Mouse (Mus musculus): ENCODE measurements around the gene Neurl3. TPM values are rescaled to one million over a fixed set of nuclear protein-coding genes. Genes with fewer than 3 reads are reported as not detected.
A peak's percentile ranks its signal among the peaks of the same experiment; 100 is the strongest.

Gene Neurl3
- polyA plus RNA-seq, 1 experiment from 2014 or later = 0.33 TPM

DNA sequence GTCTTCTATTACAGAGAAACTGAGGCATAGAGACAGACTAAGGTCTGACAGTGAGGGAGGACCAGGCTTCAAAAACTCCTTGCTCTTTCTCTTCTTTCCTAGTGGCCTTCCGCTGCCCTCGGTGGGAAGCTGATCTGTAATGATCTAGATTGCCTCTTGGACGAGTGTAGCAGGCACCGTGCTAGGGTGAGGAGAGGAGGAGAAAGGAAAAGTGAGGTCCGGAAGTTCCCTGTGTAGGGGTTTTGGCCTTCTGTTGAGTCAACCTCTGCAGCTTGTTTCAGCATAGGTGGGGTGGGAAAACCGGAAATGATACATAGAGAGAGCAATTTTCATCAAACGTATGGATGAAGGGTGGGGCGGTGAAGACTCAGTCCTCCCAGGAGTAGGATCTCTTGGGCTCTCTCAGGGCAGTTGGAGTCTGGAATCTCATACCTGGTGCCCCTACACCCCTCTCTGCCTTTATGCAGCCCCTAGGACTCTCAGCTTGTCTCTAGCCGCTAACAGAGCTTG lies 34.5 kb upstream of the Neurl3 start:
- no peak overlapping the region for H3K27ac ChIP-seq (ENCODE audit: low read depth, low read length)
- ATAC-seq (ENCODE audit: low FRiP score) (no peak), DNase-seq (ENCODE audit: low spot score, missing footprints) (no peak)
- H3K36me3 ChIP-seq (ENCODE audit: control insufficient read depth, insufficient read depth, low read length) = no peaks in the 10 kb centered on the region
- no peaks in the 10 kb centered on the region for H3K9me3 ChIP-seq (ENCODE audit: control insufficient read depth, low read length)
- peaks cover 8% of the 10 kb centered on the region for H3K4me1 ChIP-seq (ENCODE audit: control insufficient read depth, insufficient read depth, low read length)
- no peak overlapping the region for H3K9ac ChIP-seq (ENCODE audit: low read length)
- peaks cover 13% of the 10 kb centered on the region; the same call in 1 of the 2 replicates for H3K27me3 ChIP-seq (ENCODE audit: control insufficient read depth, insufficient read depth, low read length)
- H3K4me3 ChIP-seq (ENCODE audit: low read depth, low read length) = no peak overlapping the region
- no peak overlapping the region for H3K4me2 ChIP-seq
- 61% methylated on average over 9 of the region's 9 CpGs for WGBS

GRCm38 (mm10) chr1:36308451-36308901 lies 34.0 kb upstream of the Neurl3 start:
- H3K27ac ChIP-seq (ENCODE audit: low read depth, low read length) = no peak overlapping the region
- peaks cover 8% of the 10 kb centered on the region for H3K4me1 ChIP-seq (ENCODE audit: control insufficient read depth, insufficient read depth, low read length)
- no peaks in the 10 kb centered on the region for H3K9me3 ChIP-seq (ENCODE audit: control insufficient read depth, low read length)
- H3K27me3 ChIP-seq (ENCODE audit: control insufficient read depth, insufficient read depth, low read length) = peaks cover 13% of the 10 kb centered on the region; the same call in 1 of the 2 replicates
- peak overlapping the region; percentile 54 for H3K4me3 ChIP-seq (ENCODE audit: low read depth, low read length)
- peak overlapping the region; percentile 60; the same call in 1 of the 2 replicates for H3K9ac ChIP-seq (ENCODE audit: low read length)
- DNase-seq (ENCODE audit: low spot score, missing footprints) (peak; percentile 88), ATAC-seq (ENCODE audit: low FRiP score) (no peak)
- H3K4me2 ChIP-seq = peak overlapping the region; percentile 97
- 5% methylated on average over 12 of the region's 12 CpGs for WGBS
- H3K36me3 ChIP-seq (ENCODE audit: control insufficient read depth, insufficient read depth, low read length) = no peaks in the 10 kb centered on the region

- peak; percentile 99 for DNase-seq (ENCODE audit: low spot score, missing footprints)
- Histone ChIP-seq H3K4me1 (ENCODE audit: control insufficient read depth, insufficient read depth, low read length) (peaks cover 13% of the 10 kb centered on the region), H3K27ac (ENCODE audit: low read depth, low read length) (no peak within 1 kb of the TSS), H3K9ac (ENCODE audit: low read length) (peak within 1 kb of the TSS; percentile 60), H3K36me3 (ENCODE audit: control insufficient read depth, insufficient read depth, low read length) (no peaks in the 10 kb centered on the region), H3K4me2 (peak within 1 kb of the TSS; percentile 97), H3K27me3 (ENCODE audit: control insufficient read depth, insufficient read depth, low read length) (peaks cover 18% of the 10 kb centered on the region; the same call in 1 of the 2 replicates), H3K4me3 (ENCODE audit: low read depth, low read length) (peak within 1 kb of the TSS; percentile 54), H3K9me3 (ENCODE audit: control insufficient read depth, low read length) (no peaks in the 10 kb centered on the region)
- peak; percentile 94 for ATAC-seq (ENCODE audit: low FRiP score)
- under 1% methylated on average over 65 of the region's 65 CpGs for WGBS
Observed at GRCm38 (mm10) chr1:36307495-36308280, 33.2 kb upstream of the Neurl3 start, which contains the start of gene Arid5a. Arid5a (plus strand) TSS chr1:36307733.

DNA sequence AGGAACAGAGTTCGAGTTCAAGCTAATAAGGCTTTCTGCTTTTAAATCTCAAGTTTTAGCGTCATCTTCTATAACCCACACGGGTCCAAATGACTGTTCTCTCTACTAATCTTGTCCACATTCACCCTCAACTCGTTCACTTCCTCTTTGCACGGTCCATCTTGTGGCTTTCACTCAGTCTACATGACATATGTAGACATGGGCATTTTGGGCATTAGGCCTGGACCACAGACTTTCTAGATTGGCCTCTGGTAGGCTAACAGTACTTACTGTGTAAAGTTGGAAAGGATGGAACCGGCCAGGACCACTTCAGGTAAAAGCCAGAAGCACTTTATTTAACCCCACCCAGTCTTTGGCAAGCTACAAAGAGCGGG lies 32.6 kb upstream of the Neurl3 start:
- H3K4me1 ChIP-seq (ENCODE audit: control insufficient read depth, insufficient read depth, low read length) = peaks cover 13% of the 10 kb centered on the region
- WGBS = 70% methylated on average over 7 of the region's 7 CpGs
- no peak for DNase-seq (ENCODE audit: low spot score, missing footprints)
- no peak overlapping the region for H3K4me2 ChIP-seq
- no peak overlapping the region for H3K9ac ChIP-seq (ENCODE audit: low read length)
- no peak overlapping the region for H3K4me3 ChIP-seq (ENCODE audit: low read depth, low read length)
- peak; percentile 34 for ATAC-seq (ENCODE audit: low FRiP score)
- H3K9me3 ChIP-seq (ENCODE audit: control insufficient read depth, low read length) = no peaks in the 10 kb centered on the region
- H3K36me3 ChIP-seq (ENCODE audit: control insufficient read depth, insufficient read depth, low read length) = no peaks in the 10 kb centered on the region
- H3K27me3 ChIP-seq (ENCODE audit: control insufficient read depth, insufficient read depth, low read length) = peaks cover 18% of the 10 kb centered on the region; the same call in 1 of the 2 replicates
- no peak overlapping the region for H3K27ac ChIP-seq (ENCODE audit: low read depth, low read length)

- peaks cover 18% of the 10 kb centered on the region; the same call in 1 of the 2 replicates for H3K27me3 ChIP-seq (ENCODE audit: control insufficient read depth, insufficient read depth, low read length)
- no peaks in the 10 kb centered on the region for H3K36me3 ChIP-seq (ENCODE audit: control insufficient read depth, insufficient read depth, low read length)
- DNase-seq (ENCODE audit: low spot score, missing footprints) (peak; percentile 80), ATAC-seq (ENCODE audit: low FRiP score) (no peak)
- WGBS = 77% methylated on average over 6 of the region's 6 CpGs
- peaks cover 13% of the 10 kb centered on the region for H3K4me1 ChIP-seq (ENCODE audit: control insufficient read depth, insufficient read depth, low read length)
- no peak overlapping the region for H3K27ac ChIP-seq (ENCODE audit: low read depth, low read length)
- H3K9me3 ChIP-seq (ENCODE audit: control insufficient read depth, low read length) = no peaks in the 10 kb centered on the region
- no peak overlapping the region for H3K4me2 ChIP-seq
- H3K4me3 ChIP-seq (ENCODE audit: low read depth, low read length) = no peak overlapping the region
- H3K9ac ChIP-seq (ENCODE audit: low read length) = no peak overlapping the region
Observed at GRCm38 (mm10) chr1:36306120-36306519, 31.6 kb upstream of the Neurl3 start.

- Histone ChIP-seq H3K9ac (ENCODE audit: low read length) (no peak overlapping the region), H3K4me2 (no peak overlapping the region), H3K27me3 (ENCODE audit: control insufficient read depth, insufficient read depth, low read length) (peaks cover 18% of the 10 kb centered on the region; the same call in 1 of the 2 replicates), H3K27ac (ENCODE audit: low read depth, low read length) (no peak overlapping the region), H3K4me3 (ENCODE audit: low read depth, low read length) (no peak overlapping the region), H3K9me3 (ENCODE audit: control insufficient read depth, low read length) (no peaks in the 10 kb centered on the region), H3K4me1 (ENCODE audit: control insufficient read depth, insufficient read depth, low read length) (peaks cover 13% of the 10 kb centered on the region), H3K36me3 (ENCODE audit: control insufficient read depth, insufficient read depth, low read length) (no peaks in the 10 kb centered on the region)
- no peak for ATAC-seq (ENCODE audit: low FRiP score)
- 75% methylated on average over 7 of the region's 7 CpGs for WGBS
- peak; percentile 53 for DNase-seq (ENCODE audit: low spot score, missing footprints)
Observed at GRCm38 (mm10) chr1:36304764-36305163, 30.3 kb upstream of the Neurl3 start.

DNA sequence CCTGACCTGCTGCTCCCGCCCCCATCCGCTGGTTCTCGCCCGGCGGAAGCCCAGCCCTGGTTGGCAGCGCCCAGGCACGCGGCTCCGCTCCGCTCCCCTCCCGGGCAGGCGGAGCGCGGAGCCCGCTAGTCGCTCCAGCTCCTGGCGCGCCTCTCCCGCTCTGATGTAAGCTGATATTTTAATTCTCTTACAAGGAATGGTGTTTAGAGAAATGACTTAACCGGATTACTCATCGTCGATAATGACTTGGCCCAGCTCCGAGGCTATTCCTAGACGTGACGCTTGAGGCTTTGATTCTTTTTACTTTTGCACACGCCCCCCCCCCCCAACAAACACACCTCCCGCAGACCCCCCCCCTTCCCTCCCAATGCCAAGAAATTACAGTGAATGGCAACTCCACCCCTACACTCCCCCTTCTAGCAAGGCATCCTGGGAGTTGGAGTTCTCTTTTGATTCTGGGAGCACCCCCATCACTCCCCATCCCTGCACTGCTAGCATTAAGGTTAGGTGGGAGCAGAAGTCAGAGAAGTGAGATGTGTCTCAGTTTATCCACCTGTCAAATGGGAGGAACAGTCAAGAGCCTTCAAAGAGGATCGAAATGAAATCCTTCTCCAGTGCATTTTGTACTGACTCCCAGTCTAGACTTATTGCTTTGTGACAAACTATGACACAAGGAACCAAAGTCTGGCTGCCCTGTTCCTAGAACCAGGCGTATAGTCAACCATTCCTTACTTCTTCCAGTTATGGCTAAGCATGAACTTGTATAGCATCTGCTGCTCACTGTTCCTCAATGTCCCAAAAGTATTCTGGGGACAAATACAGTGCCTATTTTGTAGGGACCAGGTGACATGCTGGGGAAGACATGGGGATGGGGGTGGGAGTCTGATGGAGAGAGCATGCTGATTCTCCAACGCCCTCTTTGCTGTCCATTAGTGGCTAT lies 29.2 kb upstream of the Neurl3 start:
- Histone ChIP-seq H3K4me2 (peak overlapping the region; percentile 54), H3K27ac (ENCODE audit: low read depth, low read length) (no peak overlapping the region), H3K9ac (ENCODE audit: low read length) (peak overlapping the region; percentile 24; the same call in 1 of the 2 replicates), H3K36me3 (ENCODE audit: control insufficient read depth, insufficient read depth, low read length) (no peaks in the 10 kb centered on the region), H3K9me3 (ENCODE audit: control insufficient read depth, low read length) (no peaks in the 10 kb centered on the region), H3K4me3 (ENCODE audit: low read depth, low read length) (peak overlapping the region; percentile 28), H3K4me1 (ENCODE audit: control insufficient read depth, insufficient read depth, low read length) (peaks cover 10% of the 10 kb centered on the region), H3K27me3 (ENCODE audit: control insufficient read depth, insufficient read depth, low read length) (peaks cover 9% of the 10 kb centered on the region; the same call in 1 of the 2 replicates)
- peak; percentile 33; the same call in 1 of the 2 replicates for ATAC-seq (ENCODE audit: low FRiP score)
- DNase-seq (ENCODE audit: low spot score, missing footprints) = peak; percentile 92
- WGBS = 9% methylated on average over 29 of the region's 30 CpGs

DNA sequence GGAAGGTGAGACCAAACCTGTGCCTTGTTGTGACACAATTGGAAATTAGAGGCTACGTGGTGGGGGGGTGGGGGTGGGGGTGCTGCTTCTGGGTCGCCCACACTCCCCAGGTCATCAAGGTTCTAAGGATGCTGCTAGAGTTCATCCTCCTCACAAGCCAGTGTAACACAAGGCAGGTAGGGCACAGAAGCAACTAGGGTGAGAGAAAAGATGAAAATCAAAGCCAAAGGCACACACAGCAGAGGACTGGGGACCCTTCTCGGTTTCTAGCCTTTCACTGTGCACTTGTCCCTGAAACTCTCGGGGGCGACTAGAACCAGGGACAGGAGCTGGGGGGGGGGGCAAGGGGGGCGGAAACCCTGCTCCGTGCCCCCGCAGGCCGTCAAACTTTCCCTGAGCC lies 28.5 kb upstream of the Neurl3 start:
- ATAC-seq (ENCODE audit: low FRiP score) = no peak
- Histone ChIP-seq H3K9me3 (ENCODE audit: control insufficient read depth, low read length) (no peaks in the 10 kb centered on the region), H3K27me3 (ENCODE audit: control insufficient read depth, insufficient read depth, low read length) (peaks cover 7% of the 10 kb centered on the region), H3K9ac (ENCODE audit: low read length) (peak overlapping the region; percentile 24; the same call in 1 of the 2 replicates), H3K27ac (ENCODE audit: low read depth, low read length) (no peak overlapping the region), H3K4me1 (ENCODE audit: control insufficient read depth, insufficient read depth, low read length) (peaks cover 5% of the 10 kb centered on the region), H3K4me2 (peak overlapping the region; percentile 54), H3K36me3 (ENCODE audit: control insufficient read depth, insufficient read depth, low read length) (no peaks in the 10 kb centered on the region), H3K4me3 (ENCODE audit: low read depth, low read length) (peak overlapping the region; percentile 28)
- 19% methylated on average over 9 of the region's 9 CpGs for WGBS
- no peak for DNase-seq (ENCODE audit: low spot score, missing footprints)

Measured in midbrain, embryonic 11.5 days (tissue).